Mouse (Mus musculus): Measurements from ENCODE around the gene Tbc1d4.

Tbc1d4 gene

DNA sequence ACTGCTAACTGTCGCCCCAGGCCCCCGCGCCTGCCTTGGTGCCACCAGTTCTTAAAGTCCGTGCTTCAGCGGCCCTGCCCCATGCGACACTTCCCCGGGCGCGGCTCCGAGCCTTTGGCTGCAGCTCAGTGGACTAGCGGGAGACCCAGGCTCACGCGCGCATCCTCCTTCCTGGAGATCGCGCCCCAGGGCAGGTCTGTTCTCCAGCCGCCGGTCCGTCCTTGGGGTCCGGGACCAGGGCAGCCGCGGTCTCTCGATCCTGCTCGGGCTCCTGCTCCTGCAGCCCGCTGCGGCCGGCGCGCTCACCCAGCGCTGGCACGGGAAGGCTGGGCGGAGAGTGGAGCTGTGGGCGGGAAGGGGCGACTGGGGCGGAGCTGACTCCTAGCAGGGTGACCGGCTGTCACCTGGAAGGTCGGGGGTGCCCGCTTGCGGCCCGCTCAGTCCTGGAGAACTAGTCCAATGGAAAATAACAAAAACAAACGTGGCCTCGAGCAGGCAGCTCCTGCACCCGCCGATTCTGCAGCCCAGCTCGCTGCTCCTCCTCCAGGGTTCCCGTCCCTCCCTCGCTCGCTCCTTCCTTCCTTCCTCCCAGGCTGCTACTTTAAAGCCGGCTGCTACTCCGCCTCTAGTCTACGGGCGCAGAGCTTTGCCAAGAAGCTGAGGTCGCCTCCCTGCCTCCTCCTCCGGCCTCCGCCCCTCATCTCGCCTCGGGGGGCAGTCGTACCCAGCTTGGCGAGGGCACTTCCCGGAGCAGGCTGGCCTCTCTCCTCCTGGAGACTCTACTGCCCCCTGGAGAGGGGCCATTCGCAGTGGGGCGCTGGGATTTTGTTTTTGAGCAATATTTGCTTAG, at the start of gene Tbc1d4:
Gene Tbc1d4, minus strand, starts transcription at position 673 of the 850 bp plus-strand sequence.
- peak; percentile 64 for DNase-seq

DNA sequence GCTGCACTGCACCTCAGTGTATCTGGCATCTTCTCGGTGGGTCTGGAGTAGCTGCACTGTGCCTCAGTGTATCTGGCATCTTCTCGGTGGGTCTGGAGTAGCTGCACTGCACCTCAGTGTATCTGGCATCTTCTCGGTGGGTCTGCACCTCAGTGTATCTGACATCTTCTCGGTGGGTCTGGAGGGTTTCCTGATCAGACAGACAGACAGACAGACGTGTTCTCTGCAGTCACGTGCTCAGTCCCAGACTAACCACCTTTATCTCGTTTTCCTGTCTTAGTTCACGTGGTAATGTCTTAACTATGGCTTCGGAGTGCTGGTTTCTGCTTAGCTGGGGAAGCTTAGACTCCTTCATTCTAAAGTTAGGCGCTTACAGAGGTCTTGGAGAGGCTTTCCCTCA, 47.3 kb upstream of the Tbc1d4 start:
- DNase-seq, result no peak

DNA sequence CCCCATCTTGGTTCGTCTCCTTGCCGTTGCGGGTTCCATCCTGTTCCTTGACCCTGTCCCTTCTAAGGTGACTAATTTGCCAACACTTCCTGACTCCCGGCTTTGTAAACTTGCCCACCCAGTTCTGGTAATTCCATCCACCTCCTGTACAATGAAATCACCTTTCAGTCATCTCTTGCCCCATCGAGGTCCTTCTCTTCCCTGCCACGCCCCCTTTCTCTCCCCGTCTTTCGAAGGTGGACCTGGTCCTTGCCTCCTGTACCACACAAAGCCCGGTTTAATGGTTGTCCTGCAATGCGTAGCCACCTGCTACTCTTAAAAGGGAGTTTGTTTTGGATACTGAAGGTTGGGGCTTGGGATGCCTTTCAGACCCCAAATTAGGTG, 45.5 kb upstream of the Tbc1d4 start:
- no peak for DNase-seq

DNA sequence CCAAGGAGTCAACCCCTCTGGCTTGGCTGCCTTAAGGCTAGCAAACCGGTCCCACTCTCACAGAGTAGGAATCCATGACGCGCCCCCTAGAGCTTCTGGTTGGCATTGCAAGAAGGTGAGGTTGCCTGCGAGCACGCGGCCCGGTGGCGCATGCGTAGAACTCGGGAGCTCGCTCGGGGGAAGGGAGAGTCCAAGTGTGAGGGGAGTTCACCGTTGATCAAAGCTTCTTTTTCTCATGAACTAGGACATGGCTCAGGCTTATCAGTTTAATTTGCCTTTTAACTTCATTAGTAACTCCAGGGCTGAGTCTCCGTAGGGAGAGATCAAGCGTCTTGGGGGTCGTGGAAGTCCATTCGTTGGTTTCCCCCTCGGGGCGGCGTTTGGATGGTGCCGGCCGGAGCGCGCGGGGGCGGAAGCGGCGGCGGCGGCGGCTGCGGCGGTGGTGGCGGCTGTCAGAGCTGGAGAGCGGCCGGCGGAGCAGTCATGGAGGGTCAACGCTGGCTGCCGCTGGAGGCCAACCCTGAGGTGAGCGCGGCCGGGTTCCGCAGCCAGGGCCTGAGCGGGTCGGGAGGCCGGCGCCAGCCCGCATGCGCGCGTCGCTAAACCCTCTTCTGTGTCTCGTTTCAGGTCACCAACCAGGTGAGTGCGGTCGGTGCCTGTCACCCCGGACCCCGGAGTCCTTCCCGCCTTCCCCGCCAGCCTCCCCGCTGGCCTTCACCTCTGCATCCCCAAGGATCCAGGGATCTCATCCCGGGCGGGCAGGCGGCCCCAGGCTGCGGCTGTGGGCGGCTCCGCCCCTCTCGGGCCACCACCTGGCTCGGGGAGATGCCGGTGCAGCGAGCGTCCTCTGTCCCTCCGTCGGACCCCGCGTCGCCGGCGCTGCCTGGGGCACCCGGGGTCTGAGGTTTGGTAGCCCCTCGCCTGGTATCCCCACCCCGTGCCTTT, 44.9 kb upstream of the Tbc1d4 start, which contains the start of gene Uchl3:
Gene Uchl3, plus strand, starts transcription at position 387 of the 945 bp plus-strand sequence.
- DNase-seq, result peak; percentile 98

DNA sequence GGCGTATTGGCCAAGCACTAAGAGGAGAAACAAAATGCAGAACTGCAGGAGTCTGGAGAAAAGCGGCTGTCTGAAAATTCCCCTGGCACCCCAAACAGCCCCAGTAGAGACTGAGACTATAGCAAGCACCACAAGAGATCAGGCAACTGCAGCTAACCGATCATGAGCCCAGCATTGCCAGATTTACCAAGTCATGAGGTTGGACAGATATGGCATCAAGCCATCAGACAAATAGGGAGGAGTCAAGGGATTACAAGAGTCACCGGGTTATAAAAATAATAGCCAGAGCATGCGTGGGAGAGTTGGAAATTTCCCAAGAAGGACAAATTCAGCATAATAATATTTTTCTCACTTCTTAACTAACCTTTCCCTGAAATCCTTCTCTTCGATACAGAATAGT, 43.6 kb upstream of the Tbc1d4 start:
- no peak for DNase-seq

DNA sequence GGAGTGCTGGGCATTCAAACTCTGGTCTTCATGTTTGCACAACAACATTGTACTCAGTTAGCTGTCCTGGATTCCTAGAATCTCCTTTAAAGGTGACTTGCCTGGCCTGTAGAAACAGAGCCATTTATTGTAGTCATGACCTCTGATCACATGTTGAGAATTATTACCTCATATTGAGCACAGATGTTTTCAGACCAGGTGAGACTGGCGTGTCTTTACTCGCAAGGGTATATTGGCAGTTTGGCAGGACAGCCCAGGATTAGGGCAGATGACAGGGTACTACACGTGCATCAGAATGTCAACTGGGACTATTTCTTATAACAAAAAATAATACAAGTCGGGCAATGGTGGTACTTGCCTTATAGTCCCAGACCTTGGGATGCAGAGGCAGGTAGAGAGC, 41.6 kb upstream of the Tbc1d4 start:
- no peak for DNase-seq

DNA sequence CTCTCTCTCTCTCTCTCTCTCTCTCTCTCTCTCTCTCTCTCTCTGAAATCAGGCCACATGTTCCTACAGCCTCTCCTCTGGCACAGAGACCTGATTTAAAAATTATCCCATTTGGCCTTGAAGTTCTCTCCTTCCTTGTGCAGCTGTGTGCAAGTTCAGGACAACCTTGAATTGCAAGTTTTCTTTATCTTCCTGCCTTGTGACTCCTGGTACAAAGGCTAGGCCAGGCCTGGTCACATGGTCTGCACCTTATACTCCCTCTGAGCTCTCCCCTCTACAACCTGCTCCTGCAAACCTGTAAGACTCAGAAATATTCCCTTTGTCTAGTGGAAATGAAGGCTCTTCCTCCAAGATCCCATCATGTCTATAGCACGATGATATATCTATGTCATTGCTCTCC, 36.0 kb upstream of the Tbc1d4 start:
- no peak for DNase-seq

DNA sequence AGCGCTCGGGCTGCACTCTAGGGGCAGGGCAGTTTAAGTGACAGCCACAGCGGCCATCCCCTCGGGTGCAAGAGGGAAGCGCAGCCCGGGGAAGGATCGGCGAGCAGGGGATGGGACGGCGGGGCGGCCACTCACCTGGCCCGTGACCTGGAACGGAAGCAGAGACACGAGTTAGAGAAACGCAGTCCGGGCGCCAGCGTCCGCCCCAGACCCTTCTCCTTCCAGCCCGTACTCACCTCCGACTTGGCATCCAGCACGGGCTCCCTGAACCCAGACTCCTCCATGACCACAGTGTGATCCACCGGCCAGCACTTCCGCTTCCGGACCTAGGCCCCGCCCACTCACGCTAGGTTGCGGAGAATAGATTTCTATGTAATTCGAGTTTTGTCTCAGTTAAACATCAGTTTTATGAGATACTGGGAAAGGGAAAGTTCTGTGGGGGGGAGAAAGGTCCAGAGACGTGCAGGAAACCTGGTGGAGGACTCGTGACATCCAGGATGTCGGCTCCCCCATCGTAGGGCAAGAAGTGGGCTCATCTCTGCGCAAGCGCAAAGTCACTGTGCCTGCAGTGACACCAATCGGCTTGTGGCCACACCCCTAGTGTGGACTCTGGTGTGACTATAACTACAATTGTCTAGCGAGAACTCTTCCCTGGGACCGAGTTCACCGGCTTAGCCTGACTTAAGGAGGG, 31.3 kb upstream of the Tbc1d4 start, which contains the start of gene Commd6:
Gene Commd6, minus strand, starts transcription at position 534 of the 691 bp plus-strand sequence.
- DNase-seq, result peak; percentile 87

DNA sequence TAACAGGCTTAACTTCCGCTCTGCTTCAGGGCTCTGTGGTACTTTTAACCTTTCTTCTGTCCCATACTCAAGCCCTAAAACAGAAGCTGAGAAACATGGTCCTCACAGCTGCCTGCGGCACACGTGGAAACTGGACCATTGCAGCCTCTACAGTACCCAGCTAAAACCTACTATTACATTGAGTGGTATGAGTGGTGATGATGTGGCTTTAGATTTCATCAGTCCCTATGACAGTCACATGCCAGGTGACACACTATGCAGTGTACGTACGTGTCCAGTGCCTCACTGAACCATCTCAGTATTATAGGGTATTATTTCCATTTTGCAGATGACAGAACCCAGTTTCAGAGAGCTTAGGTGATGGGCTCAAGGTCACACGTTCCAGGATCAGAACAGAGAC, 28.4 kb upstream of the Tbc1d4 start:
- DNase-seq, result no peak

DNA sequence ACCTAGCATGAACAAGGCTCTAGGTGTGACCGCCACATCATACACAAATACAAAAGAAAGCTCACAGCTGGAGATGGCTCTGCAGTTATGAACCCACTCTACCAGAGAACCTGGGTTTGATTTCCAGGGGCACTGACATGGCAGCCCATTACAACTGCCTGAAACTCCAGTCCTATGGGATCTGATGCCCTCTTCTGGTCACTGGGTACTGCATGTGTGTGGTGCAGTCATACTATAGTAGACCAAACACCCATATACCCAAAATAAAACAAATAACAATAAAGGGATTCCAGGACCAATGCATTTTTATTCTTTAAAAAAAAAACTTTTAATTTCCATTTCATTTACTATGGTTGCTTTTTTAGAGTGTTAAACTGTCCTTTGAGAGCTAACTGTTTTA, 26.8 kb upstream of the Tbc1d4 start:
- no peak for DNase-seq

DNA sequence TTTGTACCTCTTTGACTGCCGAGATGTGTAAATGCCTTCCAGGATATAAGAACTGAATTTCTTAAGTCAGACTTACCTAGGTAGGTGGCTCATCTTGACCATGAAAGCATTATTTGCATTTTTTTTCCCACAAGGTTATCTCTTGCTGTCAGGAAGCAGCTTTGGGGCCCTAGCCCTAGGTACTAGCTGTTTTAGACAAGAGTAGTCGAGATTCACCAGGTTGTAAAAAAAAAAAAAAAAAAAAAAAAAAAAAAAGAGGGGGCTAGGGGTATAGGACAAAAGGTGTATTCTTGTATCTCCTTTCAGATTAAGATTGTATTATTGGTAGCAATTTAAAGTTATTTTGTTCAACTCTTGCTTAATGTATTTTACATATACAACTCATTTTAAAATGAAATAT, 21.6 kb upstream of the Tbc1d4 start:
- no peak for DNase-seq

DNA sequence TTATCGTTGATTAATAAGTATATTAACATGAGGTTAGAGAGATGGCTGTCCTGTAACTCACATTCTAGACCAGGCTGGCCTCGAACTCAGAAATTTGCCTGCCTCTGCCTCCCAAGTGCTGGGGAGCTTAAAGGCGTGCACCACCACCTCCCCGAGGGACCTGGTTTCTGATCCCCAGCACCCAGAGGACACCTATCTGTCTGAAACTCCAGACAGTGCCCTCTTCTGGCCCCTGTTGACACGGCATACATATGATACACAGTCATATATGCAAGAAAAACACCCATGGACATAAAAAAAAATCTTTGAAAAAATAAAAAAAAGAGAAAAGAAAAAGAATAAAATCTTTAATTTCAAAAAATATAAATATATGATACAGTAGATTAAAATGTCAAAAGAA, 8.7 kb upstream of the Tbc1d4 start:
- no peak for DNase-seq

DNA sequence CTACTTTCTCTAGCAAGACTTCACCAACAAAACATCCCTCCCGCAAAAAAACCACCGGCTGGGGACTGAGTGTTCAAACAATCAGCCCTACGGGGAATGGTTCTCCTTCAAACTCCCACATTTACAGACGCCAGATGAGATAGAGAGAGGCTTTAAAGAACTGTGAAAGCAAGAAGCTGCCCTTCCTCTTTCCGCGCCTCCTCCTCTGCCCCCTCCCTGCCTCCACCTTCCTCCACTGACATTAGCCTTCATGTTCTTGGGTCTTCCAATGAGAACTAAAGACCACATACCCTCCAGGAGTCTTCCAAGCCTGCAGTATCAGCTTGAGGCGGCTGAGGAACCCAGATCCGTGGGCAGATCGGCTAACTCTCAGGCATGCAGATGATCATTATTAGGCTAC, 7.2 kb upstream of the Tbc1d4 start:
- no peak for DNase-seq

DNA sequence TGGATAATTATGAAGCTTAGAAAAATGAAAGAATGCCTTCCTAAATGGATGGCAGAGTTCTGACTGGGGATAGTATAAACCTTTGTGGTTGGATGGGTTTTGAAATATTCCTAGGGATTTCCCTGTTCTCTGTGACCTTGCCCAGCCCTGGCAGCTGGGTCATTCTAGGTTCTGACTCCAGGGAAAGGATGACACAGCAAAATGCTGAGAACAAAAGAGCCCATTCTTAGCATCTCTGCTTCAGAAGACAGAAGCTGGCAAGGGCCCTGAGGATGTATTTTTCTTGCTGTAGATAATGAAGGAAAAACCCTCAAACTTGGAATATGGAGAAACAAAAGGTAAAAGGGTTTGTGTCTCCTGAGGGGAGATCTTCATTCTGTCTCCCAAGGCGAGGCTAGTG, 4.2 kb upstream of the Tbc1d4 start:
- DNase-seq, result no peak

DNA sequence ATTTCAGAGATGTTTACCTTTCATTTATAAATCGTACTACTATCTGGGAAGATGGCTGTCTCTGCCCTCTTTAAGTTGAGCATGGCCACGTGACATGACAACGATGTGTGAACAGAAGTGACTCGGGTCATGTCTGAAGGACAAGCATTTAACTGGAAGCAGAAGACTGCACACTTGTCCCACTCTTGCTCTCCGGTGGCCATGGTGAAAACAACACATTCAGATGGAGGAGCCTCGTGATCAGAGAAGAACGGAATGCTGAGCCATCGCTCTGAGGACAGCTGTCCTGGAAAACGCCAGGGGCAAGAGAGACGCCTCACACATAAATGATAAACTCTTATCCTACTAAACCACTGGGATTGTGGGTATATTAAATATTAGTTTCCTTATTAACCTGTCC, 1.7 kb upstream of the Tbc1d4 start:
- DNase-seq, result no peak

DNA sequence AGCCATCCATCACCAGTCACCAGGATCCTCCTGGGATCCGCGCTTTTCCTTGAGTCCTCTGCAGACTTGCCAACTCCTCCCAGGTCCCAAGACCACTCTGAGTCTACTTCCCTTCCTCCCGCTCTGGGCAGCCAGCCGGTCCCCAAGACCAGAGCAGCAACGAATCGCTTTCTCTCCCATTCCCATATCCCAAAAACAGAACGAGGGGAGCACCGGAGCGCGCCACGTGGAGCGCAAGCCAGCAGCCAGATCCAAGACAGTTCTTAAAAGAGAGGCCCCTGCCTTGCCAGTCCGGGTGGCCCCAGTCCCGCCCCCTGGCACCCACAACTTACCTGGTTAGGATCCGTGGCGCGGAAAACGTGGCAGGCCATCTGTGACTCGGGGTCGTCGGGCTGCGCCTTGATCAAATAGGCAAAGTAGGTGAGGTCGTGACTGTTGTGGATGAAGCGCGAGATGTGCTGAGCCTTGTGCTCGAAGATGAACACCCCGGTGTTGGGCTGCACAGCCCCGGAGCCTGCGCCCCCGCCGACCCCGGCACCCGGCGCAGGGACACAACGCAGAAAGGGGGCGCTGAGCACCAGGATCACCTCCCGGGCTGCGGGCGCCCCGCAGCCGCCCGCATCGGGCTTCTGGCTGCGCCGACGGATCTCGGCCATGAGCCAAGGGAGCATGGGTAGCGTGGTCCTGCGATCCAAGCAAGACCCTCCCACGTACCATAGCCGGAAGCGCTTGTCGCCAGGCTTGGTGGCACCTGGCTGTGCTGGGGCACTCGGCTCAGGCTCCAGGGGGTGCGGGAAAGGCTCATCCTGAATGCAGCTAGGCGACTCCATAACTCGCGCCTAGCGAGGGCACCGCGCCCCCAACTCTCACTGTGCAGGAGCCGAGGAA, 1.1 kb downstream of the Tbc1d4 start:
- peak; percentile 34 for DNase-seq

DNA sequence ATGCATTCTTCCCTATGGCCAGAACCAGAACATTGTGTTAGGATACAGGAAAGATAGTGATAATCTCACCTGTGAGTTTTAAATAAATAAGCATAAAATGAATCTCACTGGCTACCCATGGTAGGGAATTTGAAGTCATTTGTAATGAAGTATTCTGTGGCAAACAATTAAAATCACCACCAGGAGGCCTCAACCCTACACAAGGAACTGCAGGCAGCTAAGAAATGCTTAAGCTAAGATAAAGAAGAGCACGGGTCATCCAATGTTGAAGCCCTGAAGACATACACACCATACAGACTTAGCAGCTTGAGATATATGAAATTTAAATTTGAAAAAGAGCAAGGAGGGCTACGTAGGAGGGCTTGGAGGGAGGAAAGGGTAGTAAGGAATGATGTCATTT, 3.1 kb downstream of the Tbc1d4 start:
- DNase-seq, result no peak

DNA sequence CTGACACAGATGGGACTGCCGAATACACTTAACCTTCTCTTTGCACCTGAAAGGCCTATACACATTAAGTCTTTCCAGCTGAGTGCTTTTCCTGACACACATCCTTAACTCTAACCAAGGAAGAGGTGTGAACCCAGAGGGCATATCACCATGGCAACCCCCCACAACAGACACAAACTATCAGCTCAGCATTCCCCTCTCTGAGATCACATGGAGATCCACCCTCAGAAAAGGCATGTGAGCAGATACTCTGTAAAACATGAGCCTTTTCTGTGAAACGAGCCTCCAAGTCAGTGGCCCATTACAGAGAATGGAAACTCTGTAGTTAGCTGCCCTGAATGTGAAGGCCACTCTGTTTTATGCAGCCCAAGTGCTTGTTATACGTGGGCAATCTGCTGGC, 6.1 kb downstream of the Tbc1d4 start:
- no peak for DNase-seq

DNA sequence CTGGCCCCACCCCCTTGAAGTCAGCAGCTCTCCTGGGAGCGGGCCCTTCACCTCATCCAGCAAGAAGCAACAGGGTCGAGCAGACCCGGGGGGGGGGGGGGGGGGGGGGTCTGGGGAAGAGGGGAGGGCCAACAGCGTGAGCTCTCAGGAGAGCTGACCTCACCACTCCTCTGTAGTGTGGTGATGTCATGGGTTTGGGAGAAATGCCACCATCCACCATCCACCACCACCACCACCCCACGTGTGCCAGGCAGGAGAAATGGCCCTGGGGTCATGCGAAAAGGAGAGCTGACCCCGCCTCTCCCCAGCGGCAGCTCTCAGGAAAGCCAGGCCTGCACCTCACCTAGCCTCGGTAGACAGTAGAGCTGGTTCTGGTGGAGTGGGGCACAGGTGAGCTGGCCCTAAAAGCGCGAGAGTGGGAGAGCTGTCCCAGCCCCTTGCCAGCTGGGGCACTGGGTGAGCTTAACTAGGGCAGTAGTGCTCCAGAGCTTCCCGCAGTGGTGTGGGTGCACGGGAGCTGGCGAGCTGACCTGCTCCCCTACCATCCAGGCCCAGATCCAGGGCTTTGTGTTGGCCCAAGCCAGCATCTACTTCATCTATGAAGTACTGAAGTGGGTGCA, 11.8 kb downstream of the Tbc1d4 start:
- no peak for DNase-seq

DNA sequence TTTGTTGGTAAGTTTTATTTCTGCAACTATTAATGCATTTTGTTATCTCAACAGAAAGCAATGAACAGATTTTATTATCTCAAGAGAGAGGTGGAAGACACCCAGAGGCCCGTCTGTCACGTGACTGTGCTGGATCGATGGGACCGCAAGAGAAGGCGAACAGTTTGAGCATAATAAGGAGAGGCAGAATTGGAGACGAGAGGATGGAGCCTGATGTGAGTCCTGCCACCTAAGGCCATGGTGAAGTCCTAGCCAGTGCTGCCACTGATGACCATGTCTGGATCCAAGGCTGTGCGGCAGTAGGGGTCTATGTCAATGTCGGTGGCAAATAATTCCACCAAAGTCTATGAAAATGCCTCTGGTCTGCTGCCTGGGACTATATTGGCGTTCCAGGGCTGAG, 12.3 kb downstream of the Tbc1d4 start:
- DNase-seq, result no peak

DNA sequence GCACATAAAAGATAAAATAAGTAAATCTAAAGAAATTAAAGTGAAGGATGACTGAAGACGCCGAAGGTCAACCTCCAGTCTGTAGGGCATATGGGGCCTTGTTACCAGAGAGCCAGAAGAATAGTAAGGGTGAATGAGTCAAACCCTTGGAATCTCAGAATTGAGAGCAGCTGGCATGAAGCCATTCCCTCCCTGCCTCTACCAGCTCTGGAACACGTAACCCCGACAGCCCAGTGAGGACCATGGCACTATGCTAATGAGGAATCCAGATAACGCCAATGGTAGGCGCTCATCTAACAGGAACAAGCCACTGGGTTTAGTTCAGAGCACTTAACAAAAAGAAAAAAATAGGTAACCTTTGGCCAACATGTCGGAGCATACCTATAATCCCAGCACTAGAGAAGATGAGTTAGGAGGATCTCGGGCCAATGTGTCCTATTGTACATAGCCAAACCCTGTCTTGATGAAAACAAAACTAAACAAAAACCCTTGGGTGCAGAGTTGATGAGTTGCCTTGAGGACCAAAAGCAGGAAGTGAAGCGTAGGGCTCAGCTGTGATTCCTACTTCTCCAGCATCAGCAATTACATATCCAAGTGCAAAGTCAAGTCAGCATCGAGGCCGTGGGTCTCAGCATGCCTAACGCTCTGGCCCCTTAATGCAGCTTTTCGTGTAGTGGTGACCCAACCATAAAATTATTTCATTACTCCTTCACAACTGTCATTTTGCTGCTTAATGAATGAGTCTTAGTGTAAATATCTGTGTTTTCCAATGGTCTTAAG, 13.5 kb downstream of the Tbc1d4 start:
- no peak for DNase-seq

All from thymus, postnatal 25 days (tissue).